Mouse (Mus musculus) heart, postnatal 36 days (tissue): ENCODE measurements around the gene Sephs1. TPM values are rescaled to one million over a fixed set of nuclear protein-coding genes. Genes with fewer than 3 reads are reported as not detected.

Experiments used
- DNase-seq, 2 experiments: peaks; one replicate each; pipeline ENCODE4 v3.0.0; 2021 to 2022
- intact Hi-C: fragments of 180-260 bp; cut with DNase I; formaldehyde crosslinking; loops from one replicate; pipeline ENCODE4 v1.15.1; 2025
- total RNA-seq, 2 experiments: library from RNA; stranded (reverse); gene quantifications; 2 replicates each; pipeline ENCODE4 v1.2.3; 2021

Gene Sephs1
- 10 to 100 TPM; 13.7 to 16.1 TPM for total RNA-seq

GRCm38 (mm10) chr2:4881350-4882248, at the start of gene Sephs1:
Gene Sephs1 (plus strand): TSS chr2:4881564.
- intact Hi-C loops, result loop anchor here (2.0 to 5.0 kb wide), 2 partner anchors 35 to 164 kb away; partner anchors contain the start of gene Bend7
- DNase-seq, result peak; percentile 83 to 88

DNA sequence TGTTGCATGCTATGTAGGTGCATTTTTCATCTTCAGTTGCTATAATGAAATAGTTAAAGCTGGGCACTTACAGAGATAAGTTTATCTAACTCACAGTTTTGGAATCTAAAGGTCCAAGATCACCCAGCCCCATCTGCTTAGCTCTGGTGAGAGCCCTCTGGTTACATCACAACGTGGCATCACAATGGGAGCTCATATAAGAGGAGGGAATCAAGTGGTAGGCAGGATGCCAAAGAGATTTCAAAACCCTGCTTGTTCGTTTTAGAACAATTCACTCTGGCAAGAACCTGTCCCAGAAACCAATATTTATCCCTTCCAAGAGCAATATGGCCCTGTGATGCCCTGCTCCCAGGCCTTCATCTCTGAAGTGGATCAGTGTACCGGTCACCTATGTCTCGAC, 49.2 kb upstream of the Sephs1 start:
- no peak for DNase-seq
- intact Hi-C loops, result no loop called here

DNA sequence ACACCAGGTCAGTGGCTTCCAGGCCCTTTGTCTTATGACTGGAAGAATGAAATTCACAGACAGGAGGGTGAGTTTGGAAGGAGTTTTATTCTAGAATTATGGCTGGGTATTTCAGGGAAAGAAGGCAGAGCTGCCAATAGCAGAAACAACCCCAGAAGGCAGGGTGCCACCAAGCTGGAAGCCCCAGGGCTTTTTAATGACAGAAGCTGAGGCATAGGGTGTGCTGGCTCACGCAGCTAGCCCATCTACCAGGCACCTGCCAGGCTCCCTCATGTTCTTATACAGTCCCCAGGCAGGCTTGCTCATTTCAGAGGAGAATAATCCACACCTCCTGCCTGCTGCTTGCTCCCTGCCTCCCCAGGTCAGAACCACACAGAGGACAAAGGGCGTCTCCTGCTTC, 31.9 kb upstream of the Sephs1 start:
- DNase-seq, result no peak
- intact Hi-C loops, result no loop called here

GRCm38 (mm10) chr2:4857186-4857585, 24.2 kb upstream of the Sephs1 start:
- no peak for DNase-seq
- intact Hi-C loops, result no loop called here

GRCm38 (mm10) chr2:4858161-4858560, 23.2 kb upstream of the Sephs1 start:
- DNase-seq, result no peak
- intact Hi-C loops, result no loop called here

- DNase-seq, result peak; percentile 74 to 87
- intact Hi-C loops, result loop anchor here (1.0 to 10.0 kb wide), 5 partner anchors 147 to 1049 kb away; partner anchors contain the start of genes Bend7 and Prpf18
Observed at GRCm38 (mm10) chr2:4864008-4864816, 17.2 kb upstream of the Sephs1 start.

GRCm38 (mm10) chr2:4864817-4865296, 16.5 kb upstream of the Sephs1 start:
- no peak for DNase-seq
- intact Hi-C loops, result loop anchor here (1.0 to 10.0 kb wide), 6 partner anchors 148 to 1050 kb away; partner anchors contain the start of genes Bend7 and Prpf18

DNA sequence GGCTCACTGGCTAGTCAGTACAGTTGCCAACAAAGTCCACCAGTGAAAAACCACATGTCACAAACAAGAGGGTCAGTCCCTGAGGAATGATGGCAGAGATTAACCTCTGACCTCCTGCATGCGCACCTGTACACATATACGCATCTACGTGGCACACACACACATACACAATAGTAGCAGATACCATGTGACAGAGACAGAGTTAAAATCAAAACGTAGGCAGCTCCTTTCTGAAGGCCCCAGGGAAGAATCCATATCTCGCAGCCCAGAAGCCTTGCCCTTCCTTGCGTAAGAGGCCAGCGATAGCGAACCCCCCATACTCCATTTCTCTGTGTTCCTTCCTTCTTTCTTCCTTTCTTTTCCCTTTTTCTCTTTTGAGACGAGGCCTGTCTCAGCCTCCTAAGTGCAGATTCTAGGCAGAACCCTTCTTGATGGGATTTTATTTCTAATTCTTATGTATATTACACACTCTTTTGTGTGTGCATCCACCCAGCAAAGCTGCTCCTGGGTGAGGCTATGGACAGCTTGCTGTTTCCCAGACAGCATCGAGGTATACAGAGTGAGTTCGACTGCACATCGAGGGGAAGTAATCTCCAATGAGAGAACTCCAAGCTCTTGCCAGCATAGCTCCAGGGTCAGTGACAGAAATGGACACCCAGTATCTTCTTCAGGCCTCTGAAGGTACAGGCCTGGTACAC, 13.2 kb upstream of the Sephs1 start:
- intact Hi-C loops, result loop anchor here (10.0 kb wide), 2 partner anchors 553 to 1053 kb away; no protein-coding TSS in a partner anchor
- DNase-seq, result no peak

DNA sequence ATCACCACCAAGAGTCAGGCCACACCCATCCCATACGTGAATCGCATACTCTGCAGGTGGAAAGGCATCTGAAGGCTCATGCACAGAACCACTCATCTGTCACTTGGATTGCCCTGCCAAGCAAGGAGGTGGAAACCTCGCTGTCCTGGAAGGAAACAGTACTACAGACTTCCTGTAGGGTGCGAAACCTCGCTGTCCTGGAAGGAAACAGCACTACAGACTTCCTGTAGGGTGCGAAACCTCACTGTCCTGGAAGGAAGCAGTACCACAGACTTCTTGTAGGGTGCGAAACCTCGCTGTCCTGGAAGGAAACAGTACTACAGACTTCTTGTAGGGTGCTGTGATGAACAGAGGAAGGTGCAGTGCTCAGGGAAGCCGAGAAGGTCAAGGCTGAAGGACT, 8.6 kb upstream of the Sephs1 start:
- no peak for DNase-seq
- intact Hi-C loops, result no loop called here

DNA sequence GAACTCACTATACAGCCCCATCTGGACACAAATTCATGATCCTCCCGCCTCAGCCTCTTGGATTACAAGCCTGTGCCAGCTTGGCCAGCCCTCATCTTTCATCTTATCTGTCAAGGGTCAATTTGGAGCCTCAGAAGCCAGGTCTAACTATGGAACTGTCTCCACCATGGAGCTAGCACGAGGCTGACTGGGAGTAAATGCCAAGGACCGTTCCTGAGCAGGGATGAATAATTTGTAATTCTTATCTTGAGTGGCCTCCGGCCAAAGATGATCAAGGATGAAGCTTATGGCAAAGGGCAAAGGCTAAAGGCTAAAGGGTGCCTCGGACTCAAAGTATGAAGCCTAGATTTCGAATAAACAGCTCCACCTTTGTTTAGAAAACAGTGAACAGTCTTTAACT, 8.0 kb upstream of the Sephs1 start:
- DNase-seq, result no peak
- intact Hi-C loops, result no loop called here

- intact Hi-C loops, result no loop called here
Observed at GRCm38 (mm10) chr2:4875090-4875489, 6.3 kb upstream of the Sephs1 start.

DNA sequence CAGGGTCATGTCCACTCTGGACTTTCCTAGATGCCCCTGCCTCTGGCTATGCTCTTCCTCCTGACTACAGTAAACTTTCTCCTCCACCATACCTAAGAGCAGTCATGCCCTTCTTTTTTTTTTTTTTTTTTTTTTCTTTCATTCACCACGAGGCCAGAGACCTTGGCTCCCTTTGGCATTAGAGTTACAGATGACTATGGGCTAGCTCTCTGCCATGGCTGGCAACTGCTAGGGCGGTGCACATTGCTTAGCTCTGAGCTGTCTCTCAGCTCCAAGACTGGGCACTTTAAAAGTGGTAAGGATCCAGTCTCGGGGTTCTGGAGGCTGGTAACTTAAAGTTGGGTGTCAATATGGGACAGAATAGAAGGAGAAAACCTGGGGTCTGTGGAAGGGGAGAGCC, 5.2 kb upstream of the Sephs1 start:
- no peak for DNase-seq
- intact Hi-C loops, result no loop called here

More at GRCm38 (mm10) chr2:4875090-4875489, 6.3 kb upstream of the Sephs1 start:
- DNase-seq, result no peak

- intact Hi-C loops, result loop anchor here (5.0 kb wide), 1 partner anchor 164 kb away; the partner anchor contains the start of gene Bend7
- DNase-seq, result peak in 1 of 2 experiments; percentile 20
Observed at GRCm38 (mm10) chr2:4880737-4881349, 521 bp upstream of the Sephs1 start.

GRCm38 (mm10) chr2:4882249-4882791, 956 bp downstream of the Sephs1 start:
- intact Hi-C loops, result loop anchor here (2.0 to 5.0 kb wide), 2 partner anchors 34 to 165 kb away; partner anchors contain the start of gene Bend7
- peak; percentile 64 to 87 for DNase-seq

DNA sequence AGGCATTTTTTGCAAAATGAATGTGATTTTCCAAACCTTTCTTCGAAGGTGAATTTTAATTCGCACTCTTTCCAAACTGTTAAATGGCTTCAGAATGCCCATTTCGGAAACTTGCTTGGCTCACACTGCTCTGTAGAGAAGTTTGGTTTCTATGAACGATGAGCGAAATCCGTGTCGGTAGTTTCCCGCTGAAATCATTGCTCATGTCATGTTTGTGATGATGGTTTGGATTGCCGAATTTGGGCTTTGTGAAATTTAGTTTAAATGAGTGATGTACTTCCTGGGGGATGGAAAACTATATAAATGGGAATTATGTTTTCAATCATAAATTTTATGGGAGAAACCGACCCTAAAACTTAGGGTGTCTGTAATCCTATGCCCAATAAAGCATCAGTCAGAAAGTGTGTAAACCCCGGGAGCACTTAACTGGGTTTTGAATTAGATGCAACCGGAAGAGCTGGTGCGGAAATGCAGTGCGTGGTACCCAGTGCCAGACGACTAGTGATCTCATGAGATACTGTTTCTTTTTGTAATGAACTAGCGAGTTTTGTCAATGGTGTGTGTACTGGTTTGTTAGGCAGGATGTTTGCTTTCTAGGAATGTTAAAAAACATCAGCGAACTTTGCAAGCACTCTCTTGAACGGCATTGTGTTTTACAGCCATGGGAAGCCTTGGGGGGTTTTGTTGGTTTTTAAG, 1.8 kb downstream of the Sephs1 start:
- intact Hi-C loops, result loop anchor here (2.0 to 5.0 kb wide), 2 partner anchors 34 to 166 kb away; partner anchors contain the start of gene Bend7

GRCm38 (mm10) chr2:4886896-4887295, 5.5 kb downstream of the Sephs1 start:
- DNase-seq, result no peak
- intact Hi-C loops, result no loop called here

More for the DNA sequence above, 1.8 kb downstream of the Sephs1 start:
- DNase-seq, result no peak

GRCm38 (mm10) chr2:4895598-4895997, 14.2 kb downstream of the Sephs1 start:
- DNase-seq, result no peak
- intact Hi-C loops, result no loop called here

DNA sequence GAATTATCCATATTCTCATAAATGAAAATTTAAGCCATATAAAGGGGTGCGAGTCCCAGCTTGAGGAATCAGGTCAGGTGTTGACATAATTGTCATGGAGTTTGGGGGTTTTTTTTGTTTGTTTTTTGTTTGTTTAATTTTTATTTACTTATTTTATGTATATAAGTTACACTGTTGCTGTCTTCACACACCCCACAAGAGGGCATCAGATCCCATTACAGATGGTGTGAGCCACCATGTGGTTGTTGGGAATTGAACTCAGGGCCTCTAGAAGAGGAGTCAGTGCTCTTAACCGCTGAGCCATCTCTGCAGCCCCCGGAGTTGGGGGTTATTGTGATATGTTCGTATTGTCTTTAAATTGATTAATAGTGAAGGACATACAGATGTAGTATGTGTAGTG, 15.6 kb downstream of the Sephs1 start:
- intact Hi-C loops, result no loop called here
- no peak for DNase-seq

GRCm38 (mm10) chr2:4900624-4901023, 19.3 kb downstream of the Sephs1 start:
- intact Hi-C loops, result no loop called here
- no peak for DNase-seq
